ENCODE assay signal across 1 mouse cellular context in the genomic region with DNA sequence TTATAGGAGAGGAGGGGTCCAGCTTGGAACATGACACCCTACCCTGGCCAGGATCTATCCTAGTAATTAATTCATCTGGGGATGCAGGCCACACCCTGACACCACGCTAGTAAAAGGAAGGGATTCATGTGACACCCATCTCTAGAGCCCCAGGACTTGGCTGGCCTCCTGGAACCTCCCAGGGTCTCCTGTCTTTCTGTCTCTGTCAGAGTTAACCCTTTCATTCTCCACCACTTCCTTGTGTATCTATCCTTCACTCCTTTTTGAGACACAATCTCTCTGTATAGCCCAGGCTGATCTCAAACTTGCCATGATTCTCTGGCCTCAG.
TF ChIP-seq lines count a peak whose summit lies in the region.

No protein-coding gene starts in this region.

TF ChIP-seq in myocyte, 11 proteins besides CTCF, POLR2A, EP300 and RAD21:
- no peak for TF ChIP-seq MAX (IDR thresholded peaks at IDR 0.05; ENCODE audit: low read depth)
- no peak for TF ChIP-seq MYOG (IDR thresholded peaks at IDR 0.05; ENCODE audit: control insufficient read depth in 1 of 3, insufficient read depth in 1 of 3, insufficient read length in 2 of 3, low read depth in 2 of 3)
- TF ChIP-seq REST (IDR thresholded peaks at IDR 0.05; ENCODE audit: insufficient read depth, insufficient read length): no peak
- TF ChIP-seq USF1 (IDR thresholded peaks at IDR 0.05; ENCODE audit: low read depth): no peak
- TF ChIP-seq SRF (IDR thresholded peaks at IDR 0.05; ENCODE audit: control insufficient read depth, insufficient read length, low read depth): no peak
- no peak for TF ChIP-seq TCF12 (IDR thresholded peaks at IDR 0.05; ENCODE audit: insufficient read depth, poor library complexity, severe bottlenecking)
- TF ChIP-seq E2F4 (IDR thresholded peaks at IDR 0.05; ENCODE audit: insufficient read depth): no peak
- no peak for TF ChIP-seq CEBPB (IDR thresholded peaks at IDR 0.05; ENCODE audit: insufficient read depth, poor library complexity, severe bottlenecking)
- TF ChIP-seq POLR2AphosphoS2 (IDR thresholded peaks at IDR 0.05; ENCODE audit: insufficient read length, low read depth): no peak
- TF ChIP-seq MYOD1 (IDR thresholded peaks at IDR 0.05; ENCODE audit: control insufficient read depth in 1 of 3, insufficient read length in 2 of 3, low read depth in 2 of 3): no peak
- no peak for TF ChIP-seq TCF3 (IDR thresholded peaks at IDR 0.05; ENCODE audit: insufficient read length, low read depth)
